Mouse (Mus musculus): Measurements from ENCODE around the gene Olfr1121.
"Not testable (repeated sequence)": the region's sequence is repeated elsewhere in the genome, so short reads cannot be mapped to it uniquely, and the experiment has no call there.

DNA sequence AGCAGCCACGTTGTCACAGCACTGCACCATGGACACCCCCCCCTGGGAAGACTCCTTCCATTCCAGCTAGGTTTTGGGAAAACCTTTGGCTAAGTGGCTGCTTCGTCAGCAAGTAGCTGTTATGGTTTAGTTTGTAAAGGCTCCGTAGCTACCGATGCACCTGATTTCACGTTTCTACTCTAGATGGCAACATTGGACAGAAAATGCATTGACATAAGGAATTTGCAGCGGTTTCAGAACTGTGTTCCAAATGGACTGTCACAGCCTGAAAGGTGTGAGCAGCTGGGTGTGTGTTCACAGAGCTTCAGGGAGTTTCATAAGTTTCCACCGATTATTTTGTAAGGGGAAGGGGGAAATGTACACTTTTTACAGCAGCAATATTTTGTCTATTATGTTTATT is 25.0 kb downstream of the Olfr1121 start:
- not testable (repeated sequence) for TF ChIP-seq POLR2A (IDR thresholded peaks at IDR 0.05; ENCODE audit: extremely low read depth, insufficient read depth, low read length); CTCF (IDR thresholded peaks at IDR 0.05; ENCODE audit: low read depth, low read length)

All from liver, adult 2 months (tissue).